In genomic region chr17:44397829-44398228, GRCm38 (mm10) we compare ENCODE assay signal across 12 mouse cellular contexts.
DNase-seq lines count a peak whose midpoint lies in the region; ATAC-seq lines count a peak whose summit lies in the region.
"Had no signal": no experiment of that assay in that cellular context is flagged by ENCODE, and none has a peak within 500 bp of the region (broad histone marks: within the 10 kb centered on the region; RNA-seq: fewer than 3 reads in every experiment).

No protein-coding gene starts in this region.

- H3K9ac ChIP-seq in forebrain, embryonic 15.5 days (replicated peaks), result no peak overlapping the region
- no peak overlapping the region for H3K9ac ChIP-seq in neural tube, embryonic 12.5 days

- H3K27ac ChIP-seq in forebrain, embryonic 15.5 days (replicated peaks), result no peak overlapping the region
- H3K27ac ChIP-seq in neural tube, embryonic 12.5 days, result no peak overlapping the region

- H3K36me3 ChIP-seq in forebrain, embryonic 15.5 days, result no peaks in the 10 kb centered on the region
- H3K36me3 ChIP-seq in neural tube, embryonic 12.5 days, result no peaks in the 10 kb centered on the region

- peak; percentile 66 for ATAC-seq in forebrain, embryonic 15.5 days (replicated peaks)
- peak; percentile 77; the same call in 1 of the 2 replicates for ATAC-seq in neural tube, embryonic 12.5 days (ENCODE audit: low FRiP score, low read depth)

- no peaks in the 10 kb centered on the region for H3K9me3 ChIP-seq in forebrain, embryonic 15.5 days
- H3K9me3 ChIP-seq in neural tube, embryonic 12.5 days, result no peaks in the 10 kb centered on the region

- no peak overlapping the region for H3K4me3 ChIP-seq in forebrain, embryonic 15.5 days
- H3K4me3 ChIP-seq in neural tube, embryonic 12.5 days, result no peak overlapping the region

- intact Hi-C loops in left cerebral cortex, postnatal 4 days (cut with DNase I), result no loop called here

- no peak overlapping the region for H3K4me2 ChIP-seq in forebrain, embryonic 15.5 days (replicated peaks)
- 0 out of 2 replicates have a peak overlapping the region, but pooled peaks have one; percentile 7 for H3K4me2 ChIP-seq in neural tube, embryonic 12.5 days (replicated peaks)

- H3K4me1 ChIP-seq in forebrain, embryonic 15.5 days, result peaks cover 6% of the 10 kb centered on the region
- H3K4me1 ChIP-seq in neural tube, embryonic 12.5 days, result peaks cover 4% of the 10 kb centered on the region; the same call in 1 of the 2 replicates

- DNase-seq in left cerebral cortex, postnatal 4 days, result peak; percentile 11
- DNase-seq in left cerebral cortex, adult 11 months (ENCODE audit: low spot score), result no peak
- peak; percentile 39 for DNase-seq in embryo, embryonic 10.5 days (ENCODE audit: low spot score)
- DNase-seq in testis, postnatal 14 days (ENCODE audit: low spot score), result no peak
- DNase-seq in urinary bladder, postnatal 4 days (ENCODE audit: low spot score in 2 of 2), result no peak
- no peak for DNase-seq in urinary bladder, postnatal 36 days (ENCODE audit: low spot score in 2 of 2)
- DNase-seq: adrenal gland, postnatal 25 days; gastrocnemius, postnatal 25 days; kidney, adult 11 months; lung, adult 2 months had no signal

- WGBS in forebrain, embryonic 15.5 days, result 5% methylated on average over 5 of the region's 5 CpGs
- WGBS in neural tube, embryonic 12.5 days, result 23% methylated on average over 5 of the region's 5 CpGs

- peaks cover 72% of the 10 kb centered on the region for H3K27me3 ChIP-seq in forebrain, embryonic 15.5 days
- 0 out of 2 replicates have a peak, but pooled peaks cover 2% of the 10 kb centered on the region for H3K27me3 ChIP-seq in neural tube, embryonic 12.5 days (replicated peaks)

Comparison
In these comparisons a context has a peak if more than half of its experiments do, and no peak if none do; other contexts are left out.
1. DNase-seq: peak in left cerebral cortex, postnatal 4 days (single experiment) and embryo, embryonic 10.5 days (single experiment); none in left cerebral cortex, adult 11 months (single experiment), testis, postnatal 14 days (single experiment), urinary bladder, postnatal 4 days (0 of 2) and urinary bladder, postnatal 36 days (0 of 2).